Mouse (Mus musculus) embryonic facial prominence, embryonic 10.5 days (tissue): ENCODE data around the gene Ahrr. TPM values are rescaled to one million over a fixed set of nuclear protein-coding genes. Genes with fewer than 3 reads are reported as not detected.

ENCODE experiments used
- DNase-seq: peaks from one replicate; pipeline ENCODE4 v3.0.0-alpha.2; 2017; ENCODE audit warnings: low spot score
- H3K27ac ChIP-seq: fragments of 300-500 bp; sonication (generic); replicated peaks from 2 replicates; pipeline ENCODE4 v1.5.1; 2016; ENCODE audit warnings: mild to moderate bottlenecking
- H3K27me3 ChIP-seq: fragments of 300-500 bp; sonication (generic); replicated peaks from 2 replicates; pipeline ENCODE4 v1.6.1; 2016; ENCODE audit warnings: low read depth, mild to moderate bottlenecking; ENCODE audit not compliant: poor library complexity, severe bottlenecking
- H3K36me3 ChIP-seq: fragments of 300-500 bp; sonication (generic); replicated peaks from 2 replicates; pipeline ENCODE4 v1.6.1; 2016; ENCODE audit warnings: mild to moderate bottlenecking, moderate library complexity
- H3K4me1 ChIP-seq: fragments of 300-500 bp; sonication (generic); 2 replicates; pipeline ENCODE4 v1.6.1; 2016
- H3K4me3 ChIP-seq: fragments of 300-500 bp; sonication (generic); 2 replicates; pipeline ENCODE4 v1.5.1; 2016; ENCODE audit warnings: mild to moderate bottlenecking, moderate library complexity
- H3K9me3 ChIP-seq: fragments of 300-500 bp; sonication (generic); 2 replicates; pipeline ENCODE4 v1.6.1; 2016; ENCODE audit warnings: mild to moderate bottlenecking
- WGBS: fragments of 180-500 bp; shearing (Covaris S2); methylation state at CpG from one replicate; pipeline ENCODE4 v1.1.7; 2016; 5-methylcytosine and 5-hydroxymethylcytosine counted together
- polyA plus RNA-seq: library from polyadenylated mRNA; unstranded; fragments of >200 nt; fragmentation: Nextera tagmentation; extraction: Ambion mirVana; gene quantifications from 2 replicates; pipeline ENCODE4 v1.2.1, GENCODE M21; 2016

Ahrr gene
- polyA plus RNA-seq, 1 experiment from 2014 or later, result 1.5 TPM

DNA sequence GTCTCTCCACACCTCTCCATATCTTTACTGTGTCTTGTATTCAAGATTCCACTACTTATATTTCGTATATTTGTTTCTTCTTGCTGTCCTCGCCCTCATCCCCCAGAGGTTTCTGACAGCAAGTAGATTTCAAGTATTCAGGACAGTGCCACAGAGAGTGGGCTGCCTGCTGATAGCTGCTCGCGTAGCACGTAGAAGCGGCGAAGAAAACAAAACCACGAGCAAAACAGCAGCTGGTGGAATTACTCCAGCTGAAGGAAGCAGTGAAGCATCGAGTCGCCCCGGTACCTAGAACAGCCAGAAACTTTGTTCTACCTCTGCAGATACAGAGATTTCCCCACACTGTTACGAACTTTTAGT lies 83.2 kb downstream of the Ahrr start:
- DNase-seq, result no peak
- Histone ChIP-seq H3K9me3 (no peaks in the 10 kb centered on the region), H3K27ac (peak overlapping the region; percentile 87), H3K36me3 (peaks cover 22% of the 10 kb centered on the region), H3K4me3 (peak overlapping the region; percentile 90), H3K4me1 (peaks cover 19% of the 10 kb centered on the region), H3K27me3 (no peaks in the 10 kb centered on the region)
- 17% methylated on average over 12 of the region's 12 CpGs for WGBS

GRCm38 (mm10) chr13:74208317-74208985 lies 83.7 kb downstream of the Ahrr start, which contains the start of gene Exoc3:
Gene Exoc3 (minus strand): TSS chr13:74208732.
- H3K27me3 ChIP-seq, result no peaks in the 10 kb centered on the region
- peaks cover 19% of the 10 kb centered on the region for H3K4me1 ChIP-seq
- H3K9me3 ChIP-seq, result no peaks in the 10 kb centered on the region
- under 1% methylated on average over 39 of the region's 39 CpGs for WGBS
- DNase-seq, result peak; percentile 92
- peak within 1 kb of the TSS; percentile 90 for H3K4me3 ChIP-seq
- peak within 1 kb of the TSS; percentile 87 for H3K27ac ChIP-seq
- peaks cover 27% of the 10 kb centered on the region for H3K36me3 ChIP-seq

DNA sequence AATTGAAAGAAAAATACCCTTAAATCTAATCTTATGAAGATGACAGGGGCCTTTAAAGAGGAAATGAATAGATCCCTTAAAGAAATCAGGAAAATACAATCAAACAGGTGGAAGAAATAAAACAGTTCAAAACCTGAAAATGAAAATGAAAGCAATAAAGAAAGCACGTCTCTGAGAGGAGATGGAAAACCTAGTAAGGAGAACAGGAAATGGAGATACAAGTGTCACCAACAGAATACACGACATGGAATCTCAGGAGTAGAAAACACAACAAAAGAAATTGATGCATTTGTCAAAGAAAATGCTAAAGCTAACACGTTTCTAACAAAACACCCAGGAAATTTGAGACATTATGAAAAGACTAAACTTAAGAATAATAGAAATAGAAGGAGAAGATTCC lies 95.7 kb downstream of the Ahrr start:
- no peak for DNase-seq
- H3K36me3 ChIP-seq, result peaks cover 57% of the 10 kb centered on the region
- H3K27ac ChIP-seq, result no peak overlapping the region
- H3K27me3 ChIP-seq, result no peaks in the 10 kb centered on the region
- H3K9me3 ChIP-seq, result no peaks in the 10 kb centered on the region
- WGBS, result 82% methylated on average over 3 of the region's 3 CpGs
- H3K4me1 ChIP-seq, result no peaks in the 10 kb centered on the region
- no peak overlapping the region for H3K4me3 ChIP-seq

- WGBS, result 90% methylated on average over 6 of the region's 6 CpGs
- no peaks in the 10 kb centered on the region for H3K27me3 ChIP-seq
- H3K9me3 ChIP-seq, result no peaks in the 10 kb centered on the region
- peaks cover 75% of the 10 kb centered on the region for H3K36me3 ChIP-seq
- no peaks in the 10 kb centered on the region for H3K4me1 ChIP-seq
- peak; percentile 13 for DNase-seq
- no peak overlapping the region for H3K27ac ChIP-seq
- H3K4me3 ChIP-seq, result no peak overlapping the region
Observed at GRCm38 (mm10) chr13:74192613-74193012, 99.5 kb downstream of the Ahrr start.

- Histone ChIP-seq H3K27ac (no peak overlapping the region), H3K4me1 (no peaks in the 10 kb centered on the region), H3K27me3 (no peaks in the 10 kb centered on the region), H3K9me3 (no peaks in the 10 kb centered on the region), H3K36me3 (peaks cover 79% of the 10 kb centered on the region), H3K4me3 (no peak overlapping the region)
- WGBS, result 88% methylated on average over 5 of the region's 5 CpGs
- DNase-seq, result no peak
Observed at GRCm38 (mm10) chr13:74183011-74183695, 109.0 kb downstream of the Ahrr start.

DNA sequence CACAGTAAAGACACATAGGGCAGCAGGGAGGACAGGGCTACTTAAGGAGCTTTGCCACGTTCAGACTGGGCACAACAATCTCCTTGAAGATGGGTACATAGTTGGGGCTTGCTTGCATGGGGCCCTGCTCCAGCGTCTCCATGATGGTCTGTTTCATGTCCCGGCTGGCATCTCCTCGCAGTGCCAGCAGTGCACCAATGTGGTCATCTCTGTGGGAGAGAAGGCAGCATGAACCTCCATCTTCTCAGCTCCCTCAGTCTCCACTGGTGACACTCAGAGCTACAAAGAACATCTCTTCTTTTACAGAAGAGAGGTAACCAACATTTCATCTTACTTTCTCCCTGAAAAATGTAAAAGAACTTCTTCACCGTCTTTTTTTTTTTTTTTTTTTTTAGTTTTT lies 120.1 kb downstream of the Ahrr start:
- Histone ChIP-seq H3K36me3 (peaks cover 69% of the 10 kb centered on the region), H3K4me1 (peaks cover 2% of the 10 kb centered on the region), H3K9me3 (no peaks in the 10 kb centered on the region), H3K4me3 (no peak overlapping the region), H3K27ac (no peak overlapping the region), H3K27me3 (no peaks in the 10 kb centered on the region)
- WGBS, result 95% methylated on average over 5 of the region's 5 CpGs
- DNase-seq, result no peak

- no peak for DNase-seq
- peaks cover 51% of the 10 kb centered on the region for H3K36me3 ChIP-seq
- WGBS, result 85% methylated on average over 10 of the region's 10 CpGs
Observed at GRCm38 (mm10) chr13:74169446-74170164, 122.5 kb downstream of the Ahrr start.

GRCm38 (mm10) chr13:74167492-74167891 lies 124.6 kb downstream of the Ahrr start:
- H3K36me3 ChIP-seq, result peaks cover 31% of the 10 kb centered on the region
- WGBS, result 87% methylated on average over 2 of the region's 2 CpGs
- H3K4me1 ChIP-seq, result peaks cover 11% of the 10 kb centered on the region
- H3K27me3 ChIP-seq, result 0 out of 2 replicates have a peak, but pooled peaks cover 10% of the 10 kb centered on the region
- DNase-seq, result no peak
- no peaks in the 10 kb centered on the region for H3K9me3 ChIP-seq
- H3K4me3 ChIP-seq, result no peak overlapping the region
- H3K27ac ChIP-seq, result no peak overlapping the region

More at GRCm38 (mm10) chr13:74169446-74170164, 122.5 kb downstream of the Ahrr start:
- Histone ChIP-seq H3K27me3 (0 out of 2 replicates have a peak, but pooled peaks cover 10% of the 10 kb centered on the region), H3K9me3 (no peaks in the 10 kb centered on the region), H3K27ac (no peak overlapping the region), H3K4me3 (no peak overlapping the region), H3K4me1 (peaks cover 11% of the 10 kb centered on the region)

DNA sequence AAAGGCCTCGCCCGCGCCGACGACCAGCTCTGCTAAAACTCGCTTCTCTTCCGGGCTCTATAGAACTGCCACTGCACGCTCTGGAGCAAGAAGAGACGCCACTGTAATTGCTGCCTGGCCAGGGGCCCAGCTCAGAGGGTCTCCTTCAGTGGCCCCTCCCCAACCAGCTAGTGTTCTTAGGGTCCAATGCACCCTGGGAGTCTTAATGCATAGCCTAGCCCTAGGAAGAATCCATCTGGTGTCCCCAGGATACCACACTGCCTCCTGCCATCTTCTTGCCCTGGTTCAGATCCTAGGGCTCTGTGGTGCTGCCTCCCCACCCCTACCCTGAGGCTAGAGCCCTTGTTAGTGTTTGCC lies 125.1 kb downstream of the Ahrr start:
- H3K27me3 ChIP-seq, result 0 out of 2 replicates have a peak, but pooled peaks cover 10% of the 10 kb centered on the region
- DNase-seq, result no peak
- peak overlapping the region; percentile 78 for H3K27ac ChIP-seq
- peaks cover 26% of the 10 kb centered on the region for H3K36me3 ChIP-seq
- WGBS, result 16% methylated on average over 9 of the region's 9 CpGs
- peaks cover 11% of the 10 kb centered on the region for H3K4me1 ChIP-seq
- no peaks in the 10 kb centered on the region for H3K9me3 ChIP-seq
- H3K4me3 ChIP-seq, result peak overlapping the region; percentile 63

DNA sequence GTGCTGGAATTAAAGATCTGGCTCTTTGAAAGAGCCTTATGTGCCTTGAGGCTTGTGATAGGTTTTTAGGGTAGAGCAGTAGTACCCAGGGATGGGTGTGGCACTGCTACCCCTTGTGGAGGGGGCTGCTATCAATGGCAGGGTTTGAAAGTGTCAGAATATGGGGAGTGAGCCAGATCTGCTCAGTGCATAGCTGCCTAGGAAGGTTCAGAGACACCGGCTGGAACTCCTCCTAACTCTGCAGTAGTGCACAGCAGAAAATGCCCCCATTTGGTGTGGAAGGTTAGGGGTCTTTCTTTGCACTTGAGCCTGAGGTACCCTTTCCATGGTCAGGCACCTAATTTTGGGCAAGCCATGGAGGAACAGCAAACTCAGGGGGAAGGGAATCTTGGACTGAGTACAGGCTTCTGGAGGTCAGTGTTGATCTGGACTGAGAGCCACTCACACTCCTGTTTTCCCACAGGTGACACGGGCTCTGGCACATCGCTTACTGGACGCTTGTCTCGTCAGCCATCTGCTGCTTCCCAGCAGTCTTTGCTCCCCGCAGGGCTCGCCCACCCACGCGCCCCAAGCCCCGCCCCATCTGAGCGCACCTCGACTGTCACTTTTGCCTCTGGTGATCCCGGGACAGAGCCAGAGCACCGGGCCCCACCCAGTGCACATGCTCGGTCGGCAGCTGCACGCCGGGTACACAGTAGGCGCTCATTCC lies 125.6 kb downstream of the Ahrr start:
- peak overlapping the region; percentile 78 for H3K27ac ChIP-seq
- 0 out of 2 replicates have a peak, but pooled peaks cover 10% of the 10 kb centered on the region for H3K27me3 ChIP-seq
- H3K9me3 ChIP-seq, result no peaks in the 10 kb centered on the region
- H3K36me3 ChIP-seq, result peaks cover 21% of the 10 kb centered on the region
- peak overlapping the region; percentile 63 for H3K4me3 ChIP-seq
- DNase-seq, result peak; percentile 61
- peaks cover 11% of the 10 kb centered on the region for H3K4me1 ChIP-seq
- WGBS, result 10% methylated on average over 19 of the region's 19 CpGs
